Mouse (Mus musculus) liver, adult 2 months (tissue): Measurements from ENCODE around the gene Pou3f1.

ENCODE experiments used
- CTCF ChIP-seq: fragments of 200-500 bp; IDR thresholded peaks from 2 replicates; pipeline ENCODE4 v1.5.1; 2011; ENCODE audit warnings: low read depth, low read length, control low read depth
- POLR2A ChIP-seq: fragments of 200-500 bp; IDR thresholded peaks from 2 replicates; pipeline ENCODE4 v1.6.1; 2011; ENCODE audit warnings: low read length, control low read depth; ENCODE audit not compliant: insufficient read depth; ENCODE audit errors: extremely low read depth

- no peak for TF ChIP-seq POLR2A
- TF ChIP-seq CTCF: no peak
Measured at GRCm38 (mm10) chr4:124633281-124633680, 23.3 kb upstream of the Pou3f1 start.
